Mouse (Mus musculus): ENCODE results near the gene Asic2. TPM values are rescaled to one million over a fixed set of nuclear protein-coding genes. Genes with fewer than 3 reads are reported as not detected.

Asic2 gene
- polyA plus RNA-seq, 1 experiment = not detected

DNA sequence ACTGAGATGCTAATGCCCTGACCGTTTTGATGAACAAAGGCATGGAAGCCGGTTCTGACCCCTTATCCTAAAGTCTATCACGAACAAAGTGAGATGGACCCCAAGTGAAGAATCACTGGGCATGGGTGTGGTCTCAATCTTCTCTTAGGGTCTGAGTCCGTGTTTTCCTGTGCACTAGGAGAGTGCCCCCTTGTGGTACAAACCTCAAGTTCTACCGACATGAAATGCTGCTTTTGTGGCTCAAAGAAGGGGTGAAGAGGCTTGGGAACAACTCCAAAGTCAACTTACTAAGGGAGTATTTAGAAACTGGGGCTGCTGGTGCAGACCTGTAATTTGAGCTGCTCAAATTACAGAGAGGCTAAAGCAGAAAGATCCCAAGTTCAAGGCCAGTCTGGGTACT lies 1116.4 kb downstream of the Asic2 start:
- Histone ChIP-seq H3K4me3 (replicated peaks; ENCODE audit: control insufficient read depth, low read depth, low read length) (no peak overlapping the region), H3K27ac (ENCODE audit: control insufficient read depth, insufficient read depth, low read depth, low read length, poor library complexity) (no peak overlapping the region), H3K4me1 (ENCODE audit: control insufficient read depth, insufficient read depth, low read length) (no peaks in the 10 kb centered on the region)
- TF ChIP-seq POLR2A (IDR thresholded peaks at IDR 0.05; ENCODE audit: borderline replicate concordance, control insufficient read depth, low read depth, low read length) (no peak), CTCF (IDR thresholded peaks at IDR 0.05; ENCODE audit: control insufficient read depth, insufficient read depth, low read length) (peak; percentile 31; the same call in 1 of the 2 replicates)
- WGBS = 36% methylated on average over 5 of the region's 5 CpGs

DNA sequence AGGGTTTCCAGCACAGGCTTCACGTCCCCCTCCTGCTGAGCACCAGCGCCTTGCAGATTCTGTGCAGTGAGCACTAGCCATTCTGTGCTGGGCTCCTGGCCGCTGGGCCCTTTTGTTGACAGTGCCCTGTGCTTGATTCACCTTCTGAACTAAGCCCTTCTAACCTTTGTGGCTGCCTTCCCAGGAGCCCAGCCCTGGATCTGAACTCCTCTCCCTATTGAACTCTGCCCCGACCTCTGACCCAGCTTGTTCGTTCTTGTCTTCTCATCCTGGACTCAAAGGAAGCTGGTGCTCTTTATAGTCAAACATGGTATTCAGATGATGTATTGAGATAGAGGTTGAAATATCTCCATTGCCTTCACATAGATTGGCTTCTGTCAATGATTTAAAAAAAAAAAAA lies 1120.1 kb downstream of the Asic2 start:
- no peak for TF ChIP-seq POLR2A (IDR thresholded peaks at IDR 0.05; ENCODE audit: borderline replicate concordance, control insufficient read depth, low read depth, low read length)
- 79% methylated on average over 5 of the region's 5 CpGs for WGBS

DNA sequence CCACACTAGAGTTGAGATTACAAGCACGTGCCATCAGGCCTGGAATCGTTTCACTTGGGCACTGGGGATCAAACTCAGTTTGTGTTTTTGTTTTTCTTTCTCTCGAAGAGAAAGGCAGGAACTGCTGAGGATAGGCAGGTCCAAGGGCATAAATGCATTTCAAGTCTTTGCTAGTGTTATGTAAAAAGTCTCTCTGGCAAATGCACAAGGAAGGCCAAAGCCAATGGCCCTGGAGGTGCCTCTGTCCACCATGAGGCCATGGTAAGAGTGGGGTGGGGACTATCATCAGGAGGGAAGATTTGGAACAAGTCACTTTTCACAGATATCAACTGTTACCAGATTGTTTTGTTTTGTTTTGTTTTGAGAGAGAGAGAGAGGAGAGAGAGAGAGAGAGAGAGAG lies 1122.1 kb downstream of the Asic2 start:
- no peak overlapping the region for H3K4me3 ChIP-seq (replicated peaks; ENCODE audit: control insufficient read depth, low read depth, low read length)
- H3K27ac ChIP-seq (ENCODE audit: control insufficient read depth, insufficient read depth, low read depth, low read length, poor library complexity) = no peak overlapping the region
- TF ChIP-seq POLR2A (IDR thresholded peaks at IDR 0.05; ENCODE audit: borderline replicate concordance, control insufficient read depth, low read depth, low read length) (no peak), CTCF (IDR thresholded peaks at IDR 0.05; ENCODE audit: control insufficient read depth, insufficient read depth, low read length) (no peak)
- no peaks in the 10 kb centered on the region for H3K4me1 ChIP-seq (ENCODE audit: control insufficient read depth, insufficient read depth, low read length)
- WGBS = 42% methylated on average over 3 of the region's 3 CpGs

More for the DNA sequence above, 1120.1 kb downstream of the Asic2 start:
- Histone ChIP-seq H3K4me3 (replicated peaks; ENCODE audit: control insufficient read depth, low read depth, low read length) (no peak overlapping the region), H3K4me1 (ENCODE audit: control insufficient read depth, insufficient read depth, low read length) (no peaks in the 10 kb centered on the region), H3K27ac (ENCODE audit: control insufficient read depth, insufficient read depth, low read depth, low read length, poor library complexity) (no peak overlapping the region)

DNA sequence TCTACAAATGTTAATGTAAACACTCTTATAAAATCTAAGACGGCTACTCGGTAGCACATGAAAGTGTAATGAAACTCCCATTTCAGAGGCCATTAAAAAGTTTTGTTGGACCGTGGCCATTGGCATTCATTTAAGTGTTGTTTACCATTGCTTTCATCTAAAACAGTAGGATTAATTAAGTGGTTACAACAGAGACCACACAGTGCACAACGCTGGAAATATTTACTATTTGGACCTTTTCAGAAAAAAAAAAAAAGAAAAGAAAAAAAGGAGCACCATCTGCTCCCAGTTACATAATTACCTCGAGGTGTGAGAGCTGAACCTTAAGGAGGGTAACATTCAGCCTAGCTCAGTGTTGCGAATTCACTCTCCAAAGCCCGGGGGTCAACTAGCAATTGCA lies 1122.8 kb downstream of the Asic2 start:
- Histone ChIP-seq H3K4me3 (replicated peaks; ENCODE audit: control insufficient read depth, low read depth, low read length) (no peak overlapping the region), H3K27ac (ENCODE audit: control insufficient read depth, insufficient read depth, low read depth, low read length, poor library complexity) (no peak overlapping the region), H3K4me1 (ENCODE audit: control insufficient read depth, insufficient read depth, low read length) (no peaks in the 10 kb centered on the region)
- TF ChIP-seq CTCF (IDR thresholded peaks at IDR 0.05; ENCODE audit: control insufficient read depth, insufficient read depth, low read length) = no peak
- no peak for TF ChIP-seq POLR2A (IDR thresholded peaks at IDR 0.05; ENCODE audit: borderline replicate concordance, control insufficient read depth, low read depth, low read length)
- WGBS = 62% methylated on average over 7 of the region's 7 CpGs

DNA sequence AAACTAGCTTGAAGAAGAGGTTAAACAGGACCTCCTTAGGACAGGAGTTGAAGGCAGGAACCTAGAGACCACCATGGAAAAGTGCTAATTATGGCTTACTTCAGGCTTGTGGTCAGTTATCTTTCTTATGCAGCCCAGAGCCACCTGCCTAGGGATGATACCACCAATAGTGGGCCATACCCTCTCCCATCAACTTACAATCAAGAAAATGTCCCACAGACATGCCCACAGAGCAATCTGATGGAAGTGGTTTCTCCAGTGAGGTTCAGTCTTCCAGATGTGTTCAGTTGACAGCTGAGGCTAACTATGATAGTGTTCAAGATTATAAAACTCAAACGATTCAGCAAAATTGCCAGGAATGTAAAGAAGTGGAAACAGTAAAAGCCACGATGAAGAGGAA lies 1124.8 kb downstream of the Asic2 start:
- WGBS = 60% methylated on average over 2 of the region's 2 CpGs
- Histone ChIP-seq H3K4me3 (replicated peaks; ENCODE audit: control insufficient read depth, low read depth, low read length) (no peak overlapping the region), H3K4me1 (ENCODE audit: control insufficient read depth, insufficient read depth, low read length) (no peaks in the 10 kb centered on the region), H3K27ac (ENCODE audit: control insufficient read depth, insufficient read depth, low read depth, low read length, poor library complexity) (no peak overlapping the region)
- TF ChIP-seq POLR2A (IDR thresholded peaks at IDR 0.05; ENCODE audit: borderline replicate concordance, control insufficient read depth, low read depth, low read length) = no peak
- no peak for TF ChIP-seq CTCF (IDR thresholded peaks at IDR 0.05; ENCODE audit: control insufficient read depth, insufficient read depth, low read length)

DNA sequence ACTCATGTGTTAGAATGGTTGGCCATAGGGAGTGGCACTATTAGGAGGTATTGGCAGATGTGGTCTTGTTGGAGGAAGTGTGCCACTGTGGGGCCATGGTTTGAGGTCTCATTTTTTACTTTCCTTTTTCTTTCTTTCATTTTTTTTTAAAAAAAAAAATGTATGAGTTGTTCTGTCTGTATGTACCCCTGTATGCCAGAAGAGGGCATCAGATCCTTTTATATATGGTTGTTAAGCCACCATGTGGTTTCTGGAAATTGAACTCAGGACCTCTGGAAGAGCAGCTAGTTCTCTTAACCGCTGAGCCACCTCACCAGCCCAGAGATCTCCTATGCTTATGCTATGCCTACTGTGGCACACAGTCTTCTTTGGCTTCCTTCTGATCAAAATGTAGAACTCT lies 1129.5 kb downstream of the Asic2 start:
- Histone ChIP-seq H3K4me1 (ENCODE audit: control insufficient read depth, insufficient read depth, low read length) (no peaks in the 10 kb centered on the region), H3K4me3 (replicated peaks; ENCODE audit: control insufficient read depth, low read depth, low read length) (no peak overlapping the region), H3K27ac (ENCODE audit: control insufficient read depth, insufficient read depth, low read depth, low read length, poor library complexity) (no peak overlapping the region)
- WGBS = 91% methylated on average over 1 of the region's 1 CpGs
- TF ChIP-seq CTCF (IDR thresholded peaks at IDR 0.05; ENCODE audit: control insufficient read depth, insufficient read depth, low read length) (no peak), POLR2A (IDR thresholded peaks at IDR 0.05; ENCODE audit: borderline replicate concordance, control insufficient read depth, low read depth, low read length) (no peak)

DNA sequence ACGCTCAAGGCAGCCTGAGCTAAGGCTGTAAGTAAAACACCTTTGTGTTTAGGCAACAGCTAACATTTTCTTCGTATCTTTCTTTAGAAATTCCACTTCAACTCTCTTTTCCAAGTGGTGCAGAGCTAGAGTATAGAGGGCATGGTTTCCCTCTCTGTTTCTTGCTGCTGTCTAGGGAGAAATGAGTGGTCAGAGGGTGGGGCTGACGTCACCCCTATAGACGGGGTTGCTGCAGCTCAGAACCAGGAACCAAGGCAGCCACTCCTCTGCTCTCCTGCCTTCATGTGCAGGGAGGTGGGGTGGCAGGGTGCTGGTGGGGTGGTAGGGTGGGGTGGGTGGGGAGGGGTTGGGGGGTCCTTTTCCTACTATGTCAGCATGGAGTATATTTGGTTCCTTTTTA lies 1132.4 kb downstream of the Asic2 start:
- Histone ChIP-seq H3K4me3 (replicated peaks; ENCODE audit: control insufficient read depth, low read depth, low read length) (no peak overlapping the region), H3K4me1 (ENCODE audit: control insufficient read depth, insufficient read depth, low read length) (no peaks in the 10 kb centered on the region), H3K27ac (ENCODE audit: control insufficient read depth, insufficient read depth, low read depth, low read length, poor library complexity) (no peak overlapping the region)
- TF ChIP-seq POLR2A (IDR thresholded peaks at IDR 0.05; ENCODE audit: borderline replicate concordance, control insufficient read depth, low read depth, low read length) (no peak), CTCF (IDR thresholded peaks at IDR 0.05; ENCODE audit: control insufficient read depth, insufficient read depth, low read length) (no peak)
- 49% methylated on average over 4 of the region's 4 CpGs for WGBS

DNA sequence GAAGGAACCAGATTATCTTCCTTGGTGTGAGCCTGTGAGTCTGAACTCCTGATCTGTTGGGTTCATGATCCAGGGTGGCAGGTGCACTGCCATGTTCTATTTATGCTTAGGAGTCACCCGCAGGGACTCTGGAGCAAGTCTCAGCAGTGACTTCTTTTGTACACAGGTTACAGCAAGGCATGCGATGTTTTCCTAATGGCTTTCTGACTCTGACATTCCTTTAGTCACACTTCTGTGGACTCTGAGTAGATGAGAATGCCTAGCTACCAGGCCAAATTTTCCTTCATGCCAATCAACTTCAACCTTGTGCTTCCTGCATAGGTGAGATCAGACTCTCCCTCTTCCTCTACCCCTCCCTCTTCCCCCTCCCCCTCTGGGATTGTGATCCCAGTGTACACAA lies 1132.9 kb downstream of the Asic2 start:
- Histone ChIP-seq H3K27ac (ENCODE audit: control insufficient read depth, insufficient read depth, low read depth, low read length, poor library complexity) (no peak overlapping the region), H3K4me1 (ENCODE audit: control insufficient read depth, insufficient read depth, low read length) (no peaks in the 10 kb centered on the region), H3K4me3 (replicated peaks; ENCODE audit: control insufficient read depth, low read depth, low read length) (no peak overlapping the region)
- 83% methylated on average over 2 of the region's 2 CpGs for WGBS
- TF ChIP-seq POLR2A (IDR thresholded peaks at IDR 0.05; ENCODE audit: borderline replicate concordance, control insufficient read depth, low read depth, low read length) = no peak
- TF ChIP-seq CTCF (IDR thresholded peaks at IDR 0.05; ENCODE audit: control insufficient read depth, insufficient read depth, low read length) = no peak

Other genes with a start within 250 kb of the Asic2 start
- gene 5530401A14Rik, start 107.8 kb downstream of the Asic2 start, polyA plus RNA-seq (2011; ENCODE audit: insufficient read depth, insufficient read length, low replicate concordance, missing spikeins) = 0.27 and 0.40 TPM in 2 replicates
- gene Ccl2, start 67.1 kb upstream of the Asic2 start, polyA plus RNA-seq (2011; ENCODE audit: insufficient read depth, insufficient read length, low replicate concordance, missing spikeins) = 14.5 TPM in 1 of 2 replicates, not detected in the other
- not detected in 2 replicates for gene Gm17268, start 70.1 kb upstream of the Asic2 start, polyA plus RNA-seq (2011; ENCODE audit: insufficient read depth, insufficient read length, low replicate concordance, missing spikeins)
- gene Ccl7, start 77.3 kb upstream of the Asic2 start, polyA plus RNA-seq (2011; ENCODE audit: insufficient read depth, insufficient read length, low replicate concordance, missing spikeins) = 6.4 TPM in 1 of 2 replicates, not detected in the other
- gene Ccl11, start 89.4 kb upstream of the Asic2 start, polyA plus RNA-seq (2011; ENCODE audit: insufficient read depth, insufficient read length, low replicate concordance, missing spikeins) = not detected in 2 replicates
- gene Ccl12, start 133.4 kb upstream of the Asic2 start, polyA plus RNA-seq (2011; ENCODE audit: insufficient read depth, insufficient read length, low replicate concordance, missing spikeins) = not detected in 2 replicates
- gene Ccl8, start 146.7 kb upstream of the Asic2 start, polyA plus RNA-seq (2011; ENCODE audit: insufficient read depth, insufficient read length, low replicate concordance, missing spikeins) = not detected in 2 replicates